Mouse (Mus musculus) olfactory bulb, adult 2 months (tissue): ENCODE results near the gene Tmed8.

ENCODE experiments used
- CTCF ChIP-seq: fragments of 200-500 bp; IDR thresholded peaks from 2 replicates; pipeline ENCODE4 v1.5.1; 2012; ENCODE audit warnings: low read depth, mild to moderate bottlenecking, low read length, moderate library complexity; ENCODE audit not compliant: insufficient read depth
- POLR2A ChIP-seq: fragments of 200-500 bp; IDR thresholded peaks from 2 replicates; pipeline ENCODE4 v1.6.1; 2012; ENCODE audit warnings: mild to moderate bottlenecking, low read depth, low read length, moderate library complexity; ENCODE audit not compliant: insufficient read depth

DNA sequence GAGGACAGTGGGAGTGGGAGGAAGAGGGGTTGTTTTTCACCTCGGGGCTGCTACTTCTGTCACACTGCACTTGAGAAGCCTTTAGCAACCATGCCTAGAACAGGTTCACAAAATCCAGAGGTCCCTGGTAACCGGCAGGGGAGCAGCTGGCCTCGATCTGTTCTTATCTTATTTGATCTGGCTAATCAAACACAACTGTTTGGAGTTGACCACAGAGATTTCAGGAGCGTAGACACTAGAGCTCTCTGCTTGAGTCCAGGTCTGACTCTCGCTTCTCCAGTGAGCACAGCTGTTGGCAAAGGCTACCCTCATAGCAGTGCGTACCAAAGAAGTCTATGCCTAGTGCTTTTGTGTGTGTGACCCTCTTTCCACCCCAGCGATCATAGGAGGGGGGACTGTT, 42.2 kb downstream of the Tmed8 start:
- no peak for TF ChIP-seq CTCF
- TF ChIP-seq POLR2A: no peak
